In the genomic region with DNA sequence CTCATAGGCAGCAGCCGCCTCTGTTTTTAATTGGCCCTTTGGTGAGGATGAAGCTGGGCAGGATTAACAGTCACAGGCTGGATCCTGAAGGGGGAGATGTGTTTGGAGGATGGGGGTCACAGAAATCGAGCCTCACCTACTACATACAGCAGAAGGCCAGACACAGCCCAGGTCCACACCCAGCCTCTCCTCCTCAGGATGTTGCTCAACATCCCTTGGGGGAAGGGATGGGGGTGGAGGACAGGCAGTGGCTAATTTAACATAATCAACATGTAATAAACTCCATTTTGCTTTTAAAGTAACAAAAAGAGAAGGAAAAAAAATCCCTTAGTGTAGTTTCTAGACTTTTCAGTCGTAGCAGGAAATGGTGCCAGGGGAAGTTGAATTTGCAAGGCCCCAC, we compare ENCODE assay signal across 10 mouse cellular contexts.
A peak's percentile ranks its signal among the peaks of the same experiment; 100 is the strongest.
DNase-seq lines count a peak whose midpoint lies in the region; ATAC-seq and TF ChIP-seq lines count a peak whose summit lies in the region.
"Had no signal": no experiment of that assay in that cellular context is flagged by ENCODE, and none has a peak within 500 bp of the region (broad histone marks: within the 10 kb centered on the region; RNA-seq: fewer than 3 reads in every experiment).

No protein-coding gene starts in this region.

- H3K4me3 ChIP-seq in heart, embryonic 10.5 days = no peak overlapping the region
- no peak overlapping the region for H3K4me3 ChIP-seq in intestine, embryonic 16.5 days (ENCODE audit: low read length)
- H3K4me3 ChIP-seq in stomach, postnatal 0 days (ENCODE audit: low read depth, low read length) = no peak overlapping the region
- H3K4me3 ChIP-seq: midbrain, embryonic 13.5 days had no signal

- H3K27me3 ChIP-seq in heart, embryonic 10.5 days (ENCODE audit: insufficient read depth, poor library complexity, severe bottlenecking) = no peaks in the 10 kb centered on the region
- no peaks in the 10 kb centered on the region for H3K27me3 ChIP-seq in intestine, embryonic 16.5 days (replicated peaks; ENCODE audit: control insufficient read depth, insufficient read depth, low read length)
- no peaks in the 10 kb centered on the region for H3K27me3 ChIP-seq in stomach, postnatal 0 days (ENCODE audit: control insufficient read depth, insufficient read depth, low read length)
- H3K27me3 ChIP-seq: midbrain, embryonic 13.5 days had no signal

- no peak for TF ChIP-seq CTCF in stomach, postnatal 0 days (IDR thresholded peaks at IDR 0.05; ENCODE audit: low read depth)

- no peaks in the 10 kb centered on the region for H3K9me3 ChIP-seq in heart, embryonic 10.5 days
- H3K9me3 ChIP-seq in intestine, embryonic 16.5 days (ENCODE audit: control insufficient read depth, low read length) = no peaks in the 10 kb centered on the region
- no peaks in the 10 kb centered on the region for H3K9me3 ChIP-seq in stomach, postnatal 0 days (ENCODE audit: control insufficient read depth, low read length)
- H3K9me3 ChIP-seq: midbrain, embryonic 13.5 days had no signal

- peak; percentile 96 for DNase-seq in heart, adult 11 months
- DNase-seq in heart, embryonic 10.5 days (ENCODE audit: low spot score) = no peak
- peak; percentile 29 for DNase-seq in urinary bladder, postnatal 14 days (ENCODE audit: low spot score)
- no peak for DNase-seq in urinary bladder, postnatal 10 days (ENCODE audit: low spot score)
- DNase-seq in lung, postnatal 10 days = peak; percentile 14
- DNase-seq in left cerebral cortex, postnatal 36 days (ENCODE audit: low spot score in 2 of 2) = no peak
- DNase-seq in stomach, postnatal 0 days (ENCODE audit: low spot score) = no peak
- DNase-seq: layer of hippocampus, postnatal 36 days had no signal

- ATAC-seq in intestine, embryonic 16.5 days = no peak
- ATAC-seq in stomach, postnatal 0 days (ENCODE audit: low FRiP score, low TSS enrichment) = no peak
- ATAC-seq: midbrain, embryonic 13.5 days had no signal

- 63% methylated on average over 3 of the region's 3 CpGs for WGBS in heart, embryonic 10.5 days
- 55% methylated on average over 3 of the region's 3 CpGs for WGBS in intestine, embryonic 16.5 days
- 63% methylated on average over 3 of the region's 3 CpGs for WGBS in stomach, postnatal 0 days

- H3K9ac ChIP-seq in intestine, embryonic 16.5 days (ENCODE audit: low read depth, low read length) = no peak overlapping the region
- no peak overlapping the region for H3K9ac ChIP-seq in stomach, postnatal 0 days (ENCODE audit: low read length)
- H3K9ac ChIP-seq: midbrain, embryonic 13.5 days had no signal

- no peaks in the 10 kb centered on the region for H3K36me3 ChIP-seq in heart, embryonic 10.5 days
- no peaks in the 10 kb centered on the region for H3K36me3 ChIP-seq in intestine, embryonic 16.5 days (ENCODE audit: control insufficient read depth, insufficient read depth, low read length)
- no peaks in the 10 kb centered on the region for H3K36me3 ChIP-seq in stomach, postnatal 0 days (ENCODE audit: control insufficient read depth, insufficient read depth, low read length)
- H3K36me3 ChIP-seq: midbrain, embryonic 13.5 days had no signal

- intact Hi-C loops in left cerebral cortex, postnatal 36 days (cut with DNase I) = no loop called here

- no peak for TF ChIP-seq EP300 in stomach, postnatal 0 days (optimal IDR thresholded peaks at IDR 0.05)

- no peak overlapping the region for H3K27ac ChIP-seq in heart, embryonic 10.5 days
- no peak overlapping the region for H3K27ac ChIP-seq in intestine, embryonic 16.5 days (ENCODE audit: low read length)
- no peak overlapping the region for H3K27ac ChIP-seq in stomach, postnatal 0 days (replicated peaks)
- H3K27ac ChIP-seq: midbrain, embryonic 13.5 days had no signal

- no peak overlapping the region for H3K4me2 ChIP-seq in intestine, embryonic 16.5 days (ENCODE audit: low read depth, low read length)
- no peak overlapping the region for H3K4me2 ChIP-seq in stomach, postnatal 0 days (replicated peaks; ENCODE audit: low read depth)
- H3K4me2 ChIP-seq: midbrain, embryonic 13.5 days had no signal

- H3K4me1 ChIP-seq in heart, embryonic 10.5 days = no peaks in the 10 kb centered on the region
- H3K4me1 ChIP-seq in intestine, embryonic 16.5 days (ENCODE audit: control insufficient read depth, insufficient read depth, low read length) = no peaks in the 10 kb centered on the region
- H3K4me1 ChIP-seq in stomach, postnatal 0 days (replicated peaks; ENCODE audit: control insufficient read depth, insufficient read depth) = no peaks in the 10 kb centered on the region
- H3K4me1 ChIP-seq: midbrain, embryonic 13.5 days had no signal

Comparison
In these comparisons a context has a peak if more than half of its experiments do, and no peak if none do; other contexts are left out.
1. DNase-seq: peak in heart, adult 11 months (single experiment), urinary bladder, postnatal 14 days (single experiment) and lung, postnatal 10 days (single experiment); none in heart, embryonic 10.5 days (single experiment), urinary bladder, postnatal 10 days (single experiment), left cerebral cortex, postnatal 36 days (0 of 2) and stomach, postnatal 0 days (single experiment).